Mouse (Mus musculus) neutrophil, adult 65 days (primary cell): Measurements from ENCODE around the gene Bex2. TPM values are rescaled to one million over a fixed set of nuclear protein-coding genes. Genes with fewer than 3 reads are reported as not detected.

Source experiments
- total RNA-seq: library from RNA; stranded (reverse); gene quantifications from 2 replicates; pipeline ENCODE4 v1.2.4, GENCODE M21; 2023

The Bex2 gene
- total RNA-seq, result not detected in 2 replicates

GRCm38 (mm10) chrX:136068020-136068419 lies at the start of gene Bex2:
Bex2 (minus strand) TSS chrX:136068236.

DNA sequence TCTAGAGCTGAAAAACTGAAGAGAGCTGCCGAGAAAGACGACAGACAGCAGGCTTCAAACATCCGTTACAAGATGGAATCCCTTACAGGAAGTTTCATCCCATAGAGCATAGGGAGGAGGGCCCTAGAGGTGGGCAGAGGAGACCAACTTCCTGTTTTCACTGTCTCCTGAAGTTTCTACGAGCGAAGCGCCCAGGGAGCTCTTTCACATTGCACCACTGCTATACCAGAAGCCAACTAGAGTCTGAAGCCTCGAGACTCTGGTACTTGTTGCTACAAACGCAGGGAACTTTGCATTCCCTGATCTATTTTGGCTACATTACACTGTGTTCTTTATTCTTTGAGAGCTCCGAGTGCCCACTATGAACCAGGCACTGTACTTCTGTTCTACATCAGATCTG lies 17.1 kb upstream of the Bex2 start, which contains the start of gene Nxf3:
TSS of gene Nxf3 (minus strand) at position 101 of the 400 bp plus-strand sequence.

GRCm38 (mm10) chrX:136032799-136033763 lies 35.0 kb downstream of the Bex2 start, which contains the start of gene Arxes1:
Arxes1 (plus strand) TSS chrX:136033367.

Other genes starting within 250 kb of the Bex2 start
- gene Gprasp2, start 229.2 kb downstream of the Bex2 start, total RNA-seq, result 1.7 TPM in 1 of 2 replicates, not detected in the other
- gene Arxes2, start 74.4 kb downstream of the Bex2 start, total RNA-seq, result 0.32 TPM in 1 of 2 replicates, not detected in the other
- gene Arxes1, start 34.9 kb downstream of the Bex2 start, total RNA-seq, result not detected in 2 replicates
- gene Nxf3, start 17.0 kb upstream of the Bex2 start, total RNA-seq, result not detected in 2 replicates
- 0.79 TPM in 1 of 2 replicates, not detected in the other for gene Bex4, start 70.8 kb upstream of the Bex2 start, total RNA-seq
- gene Tceal8, start 104.1 kb upstream of the Bex2 start, total RNA-seq, result 6.2 and 6.6 TPM in 2 replicates
- not detected in 2 replicates for gene Tceal5, start 135.6 kb upstream of the Bex2 start, total RNA-seq
- not detected in 2 replicates for gene Tceal7, start 146.5 kb upstream of the Bex2 start, total RNA-seq
- gene Bex1, start 147.3 kb upstream of the Bex2 start, total RNA-seq, result 0.59 TPM in 1 of 2 replicates, not detected in the other
- gene Tceal9, start 176.8 kb upstream of the Bex2 start, total RNA-seq, result 20.2 and 21.3 TPM in 2 replicates
- gene Bex3, start 202.0 kb upstream of the Bex2 start, total RNA-seq, result 19.5 and 21.0 TPM in 2 replicates